Mouse (Mus musculus): ENCODE data around the gene Cyp3a41a.
"Not testable (repeated sequence)": the region's sequence is repeated elsewhere in the genome, so short reads cannot be mapped to it uniquely, and the experiment has no call there.

Cyp3a41a gene

DNA sequence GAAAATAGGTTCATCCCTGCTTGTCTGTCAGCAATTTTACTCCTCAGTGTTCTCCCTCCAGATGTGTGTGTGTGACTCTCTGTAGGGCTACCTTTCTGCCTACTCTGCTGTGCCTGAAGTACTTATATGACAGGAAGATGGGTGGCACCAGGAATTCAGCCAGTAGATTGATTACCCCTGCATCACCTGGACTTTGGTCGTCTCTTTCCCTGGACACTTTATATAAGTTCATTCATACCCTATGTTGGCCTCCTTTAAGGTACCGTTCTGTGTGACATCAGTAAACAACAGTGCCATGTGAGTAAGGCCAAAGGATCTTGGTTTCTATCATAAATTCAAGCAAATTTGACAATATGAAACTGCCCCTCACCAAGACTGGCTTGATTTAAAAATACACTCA is at the start of gene Cyp3a41a:
Gene Cyp3a41a, minus strand, starts transcription at position 101 of the 400 bp plus-strand sequence.
- not testable (repeated sequence) for DNase-seq (ENCODE audit: low spot score in 2 of 2)

DNA sequence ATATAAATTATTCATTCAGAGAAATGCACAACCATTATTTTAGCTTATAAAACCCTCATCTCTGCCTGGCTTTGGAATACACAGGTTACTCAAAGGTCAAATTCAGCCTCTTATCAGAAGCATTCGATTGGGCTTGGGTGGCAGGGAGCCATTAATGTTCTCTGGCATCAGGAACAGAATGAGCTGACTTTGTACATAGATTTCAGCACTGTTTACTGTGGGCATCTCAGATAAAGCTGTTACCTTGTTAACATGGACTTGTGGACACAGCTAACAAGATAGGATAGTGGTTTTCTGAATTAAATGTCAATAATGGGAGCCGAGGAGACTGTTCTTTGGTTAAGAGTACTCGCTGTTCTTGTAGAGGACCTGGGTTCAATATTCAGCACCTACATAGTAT is 17.6 kb upstream of the Cyp3a41a start:
- DNase-seq (ENCODE audit: low spot score in 2 of 2) = not testable (repeated sequence)

DNA sequence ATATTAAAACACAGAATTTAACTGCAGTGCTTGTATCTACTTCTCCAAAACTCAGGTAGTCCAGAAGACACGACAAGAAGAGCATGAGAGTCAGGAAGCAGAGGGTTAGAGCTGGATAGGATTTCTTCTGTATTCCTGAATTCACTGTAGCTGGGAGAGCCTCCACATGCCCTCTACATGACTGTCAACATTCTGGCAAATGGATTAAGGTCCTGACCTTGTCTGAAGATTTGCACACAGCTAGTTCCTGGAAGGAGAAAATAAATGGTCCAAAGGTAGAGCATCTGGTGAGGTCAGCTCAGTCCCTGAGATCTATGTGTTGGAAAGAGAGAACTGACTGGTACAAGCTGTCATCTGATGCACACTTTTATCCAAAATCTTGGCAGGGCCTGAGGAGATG is 5.6 kb downstream of the Cyp3a41a start:
- DNase-seq (ENCODE audit: low spot score in 2 of 2) = not testable (repeated sequence)

DNA sequence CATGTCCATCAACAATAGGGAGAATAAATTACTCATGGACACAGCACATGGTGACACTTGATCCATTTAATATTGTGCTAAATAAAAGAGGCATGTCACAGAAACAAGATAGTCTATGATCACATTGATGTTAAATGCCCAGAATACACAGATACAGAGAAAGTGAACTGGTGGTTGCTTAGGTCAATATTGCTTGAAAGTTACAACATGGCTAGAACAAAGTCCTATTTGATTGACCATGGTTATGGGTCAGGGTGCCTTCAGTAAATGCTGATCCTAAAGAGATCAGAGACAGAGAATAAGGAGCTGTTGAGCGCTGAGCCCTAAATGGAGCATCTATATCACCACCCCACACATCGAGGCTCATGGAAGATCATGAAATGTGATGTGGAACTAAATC is 12.6 kb downstream of the Cyp3a41a start:
- not testable (repeated sequence) for DNase-seq (ENCODE audit: low spot score in 2 of 2)

DNA sequence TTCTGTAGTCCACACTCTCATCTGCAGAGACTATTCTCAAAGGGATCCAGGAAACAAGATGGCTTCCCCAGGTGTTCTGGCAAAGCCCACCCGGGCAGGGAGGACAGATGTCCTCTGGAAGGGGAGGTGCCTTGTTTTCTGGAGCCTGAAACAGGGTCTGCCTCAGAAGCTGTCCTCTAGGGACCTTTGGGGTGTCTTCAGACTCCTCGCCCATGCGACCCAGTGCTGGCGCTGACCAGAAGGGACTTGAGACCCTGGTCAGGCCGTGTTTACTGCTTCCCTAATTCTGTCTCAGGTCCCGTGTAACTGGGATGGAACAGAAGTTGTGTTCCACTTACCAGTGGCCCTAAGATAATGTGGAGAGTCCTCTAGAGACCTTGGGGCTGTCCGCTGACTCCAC is 57.9 kb downstream of the Cyp3a41a start:
- no peak for DNase-seq (ENCODE audit: low spot score in 2 of 2)

DNA sequence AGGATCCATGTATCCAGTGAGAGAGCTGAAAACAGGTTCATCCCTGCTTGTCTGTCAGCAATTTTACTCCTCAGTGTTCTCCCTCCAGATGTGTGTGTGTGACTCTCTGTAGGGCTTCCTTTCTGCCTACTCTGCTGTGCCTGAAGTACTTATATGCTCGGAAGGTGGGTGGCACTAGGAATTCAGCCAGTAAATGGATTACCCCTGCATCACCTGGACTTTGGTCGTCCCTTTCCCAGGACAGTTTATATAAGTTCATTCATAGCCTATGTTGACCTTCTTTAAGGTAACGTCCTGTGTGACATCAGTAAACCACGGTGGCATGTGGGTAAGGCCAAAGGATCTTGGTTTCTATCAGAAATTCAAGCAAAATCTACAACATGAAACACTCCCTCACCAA is 72.2 kb downstream of the Cyp3a41a start:
- no peak for DNase-seq (ENCODE audit: low spot score in 2 of 2)
